Mouse (Mus musculus): Measurements from ENCODE around the gene Ptprj.

GRCm38 (mm10) chr2:90490279-90491046, 90.0 kb downstream of the Ptprj start:
- TF ChIP-seq CTCF (IDR thresholded peaks at IDR 0.05; ENCODE audit: borderline replicate concordance, insufficient read depth, low read depth, low read length) (no peak), POLR2A (IDR thresholded peaks at IDR 0.05; ENCODE audit: borderline replicate concordance, insufficient read depth, low read length) (no peak)

Measured in cerebellum, adult 2 months (tissue).